Mouse (Mus musculus) forebrain, embryonic 11.5 days (tissue): ENCODE measurements around the gene Tubd1. TPM values are rescaled to one million over a fixed set of nuclear protein-coding genes. Genes with fewer than 3 reads are reported as not detected.
"Not testable (repeated sequence)": the region's sequence is repeated elsewhere in the genome, so short reads cannot be mapped to it uniquely, and the experiment has no call there.

Experiments used
- ATAC-seq: fragments of 200-750 bp; cut with Nextera tagmentation; replicated peaks from 2 replicates; pipeline ENCODE4 v1.8.0; 2017; ENCODE audit warnings: moderate TSS enrichment; ENCODE audit not compliant: low FRiP score
- DNase-seq: peaks from one replicate; pipeline ENCODE4 v3.0.0-alpha.2; 2017; ENCODE audit warnings: low spot score
- H3K27ac ChIP-seq: fragments of 300-500 bp; sonication (generic); 2 replicates; pipeline ENCODE4 v1.5.1; 2014; ENCODE audit warnings: low read depth, low read length
- H3K27me3 ChIP-seq: fragments of 300-500 bp; sonication (generic); 2 replicates; pipeline ENCODE4 v1.6.1; 2014; ENCODE audit warnings: mild to moderate bottlenecking, low read length, mixed read lengths; ENCODE audit not compliant: control insufficient read depth, insufficient read depth
- H3K36me3 ChIP-seq: fragments of 300-500 bp; sonication (generic); 2 replicates; pipeline ENCODE4 v1.6.1; 2014; ENCODE audit warnings: mild to moderate bottlenecking, low read length, moderate library complexity, mixed read lengths; ENCODE audit not compliant: control insufficient read depth, insufficient read depth
- H3K4me1 ChIP-seq: fragments of 300-500 bp; sonication (generic); replicated peaks from 2 replicates; pipeline ENCODE4 v1.6.1; 2014; ENCODE audit warnings: low read length, mixed read lengths; ENCODE audit not compliant: control insufficient read depth, insufficient read depth
- H3K4me2 ChIP-seq: fragments of 300-500 bp; sonication (generic); 2 replicates; pipeline ENCODE4 v1.6.1; 2014; ENCODE audit warnings: low read depth, mild to moderate bottlenecking, low read length, moderate library complexity, mixed read lengths; ENCODE audit not compliant: severe bottlenecking
- H3K4me3 ChIP-seq: fragments of 300-500 bp; sonication (generic); 2 replicates; pipeline ENCODE4 v1.5.1; 2014; ENCODE audit warnings: low read depth, low read length
- H3K9ac ChIP-seq: fragments of 300-500 bp; sonication (generic); 2 replicates; pipeline ENCODE4 v1.6.1; 2014; ENCODE audit warnings: low read length
- H3K9me3 ChIP-seq: fragments of 300-500 bp; sonication (generic); 2 replicates; pipeline ENCODE4 v1.6.1; 2016; ENCODE audit warnings: low read length, mixed read lengths; ENCODE audit not compliant: control insufficient read depth
- WGBS: fragments of 180-500 bp; shearing (Covaris S2); extraction: QIAGEN DNeasy Blood & Tissue Kit; methylation state at CpG from one replicate; pipeline ENCODE4 v1.1.7; 2014; 5-methylcytosine and 5-hydroxymethylcytosine counted together
- polyA plus RNA-seq: library from polyadenylated mRNA; unstranded; fragments of >200 nt; fragmentation: Nextera tagmentation; extraction: Ambion mirVana; gene quantifications from 2 replicates; pipeline ENCODE4 v1.2.1, GENCODE M21; 2014

Gene Tubd1
- polyA plus RNA-seq, 1 experiment from 2014 or later = 13.9 TPM

- peaks cover 10% of the 10 kb centered on the region for H3K36me3 ChIP-seq
- ATAC-seq = no peak
- H3K9me3 ChIP-seq = no peaks in the 10 kb centered on the region
- H3K27ac ChIP-seq = no peak overlapping the region
- H3K9ac ChIP-seq = no peak overlapping the region
- H3K4me1 ChIP-seq = no peaks in the 10 kb centered on the region
- H3K27me3 ChIP-seq = no peaks in the 10 kb centered on the region
- WGBS = 93% methylated on average over 7 of the region's 7 CpGs
- no peak overlapping the region for H3K4me2 ChIP-seq
- no peak for DNase-seq
- H3K4me3 ChIP-seq = no peak overlapping the region
Measured at GRCm38 (mm10) chr11:86519751-86520150, 25.0 kb upstream of the Tubd1 start.

DNA sequence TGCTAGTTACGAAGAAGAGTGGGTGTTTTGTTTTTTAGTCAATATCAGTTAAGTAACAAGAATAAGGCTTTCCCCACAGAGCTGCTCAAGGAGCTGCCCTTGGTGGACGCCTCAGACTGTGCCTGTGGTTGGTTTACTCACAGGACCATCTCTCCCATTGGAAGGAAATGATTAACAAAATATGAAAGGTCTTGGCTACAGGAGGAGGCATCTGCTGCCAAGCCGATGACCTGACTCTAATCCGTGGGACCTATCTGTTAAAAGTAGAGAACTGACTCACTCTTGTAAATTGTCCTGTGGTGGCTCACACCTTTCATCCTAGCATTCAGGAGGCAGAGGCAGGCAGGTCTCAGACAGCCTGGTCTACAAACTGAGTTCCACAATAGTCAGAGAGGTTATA lies 17.3 kb upstream of the Tubd1 start:
- Histone ChIP-seq H3K4me3 (no peak overlapping the region), H3K4me1 (no peaks in the 10 kb centered on the region), H3K27ac (no peak overlapping the region), H3K9ac (no peak overlapping the region), H3K9me3 (no peaks in the 10 kb centered on the region), H3K4me2 (no peak overlapping the region), H3K27me3 (no peaks in the 10 kb centered on the region), H3K36me3 (peaks cover 2% of the 10 kb centered on the region; the same call in 1 of the 2 replicates)
- no peak for DNase-seq
- no peak for ATAC-seq
- 94% methylated on average over 4 of the region's 4 CpGs for WGBS

DNA sequence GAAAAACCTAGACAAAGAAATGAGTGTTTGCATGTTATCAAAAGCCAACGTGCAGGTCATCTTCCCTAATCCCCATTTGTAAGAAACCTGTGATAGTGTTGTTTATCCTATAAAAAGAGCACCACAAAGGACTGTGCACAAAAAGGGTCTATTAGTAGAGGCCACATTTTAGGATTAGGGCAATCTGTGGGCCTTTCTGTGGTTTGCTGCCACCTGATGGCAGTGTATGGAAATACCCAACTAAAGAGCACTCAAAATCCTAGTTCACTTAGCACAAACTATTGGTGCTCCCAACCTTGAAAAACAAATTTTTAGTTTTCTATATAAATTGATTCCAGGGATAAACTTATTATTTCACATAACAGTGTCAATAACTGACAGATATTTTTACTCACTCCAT lies 12.0 kb upstream of the Tubd1 start:
- Histone ChIP-seq H3K9ac (no peak overlapping the region), H3K27me3 (no peaks in the 10 kb centered on the region), H3K9me3 (no peaks in the 10 kb centered on the region), H3K4me2 (no peak overlapping the region), H3K4me1 (no peaks in the 10 kb centered on the region), H3K36me3 (peaks cover 2% of the 10 kb centered on the region; the same call in 1 of the 2 replicates), H3K27ac (no peak overlapping the region), H3K4me3 (no peak overlapping the region)
- WGBS = 73% methylated on average over 1 of the region's 1 CpGs
- DNase-seq = no peak
- ATAC-seq = no peak

DNA sequence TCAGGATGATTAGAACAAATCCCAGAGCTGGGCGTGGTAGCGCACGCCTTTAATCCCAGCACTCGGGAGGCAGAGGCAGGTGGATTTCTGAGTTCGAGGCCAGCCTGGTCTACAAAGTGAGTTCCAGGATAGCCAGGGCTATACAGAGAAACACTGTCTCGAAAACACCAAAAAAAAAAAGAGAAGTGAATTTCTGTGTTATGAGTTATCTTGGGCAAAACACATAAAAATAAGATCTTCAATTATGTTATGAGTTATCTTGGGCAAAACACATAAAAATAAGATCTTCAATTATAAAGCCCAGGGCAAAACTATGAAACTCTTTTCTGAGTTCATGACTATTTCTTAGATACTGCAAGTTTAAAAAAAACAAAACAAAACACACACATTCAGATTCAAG lies 11.5 kb upstream of the Tubd1 start:
- H3K9ac ChIP-seq, H3K4me2 ChIP-seq, H3K4me1 ChIP-seq, H3K27ac ChIP-seq, H3K4me3 ChIP-seq, H3K27me3 ChIP-seq, H3K9me3 ChIP-seq, ATAC-seq, DNase-seq, H3K36me3 ChIP-seq: not testable (repeated sequence)
- WGBS = 95% methylated on average over 6 of the region's 6 CpGs

DNA sequence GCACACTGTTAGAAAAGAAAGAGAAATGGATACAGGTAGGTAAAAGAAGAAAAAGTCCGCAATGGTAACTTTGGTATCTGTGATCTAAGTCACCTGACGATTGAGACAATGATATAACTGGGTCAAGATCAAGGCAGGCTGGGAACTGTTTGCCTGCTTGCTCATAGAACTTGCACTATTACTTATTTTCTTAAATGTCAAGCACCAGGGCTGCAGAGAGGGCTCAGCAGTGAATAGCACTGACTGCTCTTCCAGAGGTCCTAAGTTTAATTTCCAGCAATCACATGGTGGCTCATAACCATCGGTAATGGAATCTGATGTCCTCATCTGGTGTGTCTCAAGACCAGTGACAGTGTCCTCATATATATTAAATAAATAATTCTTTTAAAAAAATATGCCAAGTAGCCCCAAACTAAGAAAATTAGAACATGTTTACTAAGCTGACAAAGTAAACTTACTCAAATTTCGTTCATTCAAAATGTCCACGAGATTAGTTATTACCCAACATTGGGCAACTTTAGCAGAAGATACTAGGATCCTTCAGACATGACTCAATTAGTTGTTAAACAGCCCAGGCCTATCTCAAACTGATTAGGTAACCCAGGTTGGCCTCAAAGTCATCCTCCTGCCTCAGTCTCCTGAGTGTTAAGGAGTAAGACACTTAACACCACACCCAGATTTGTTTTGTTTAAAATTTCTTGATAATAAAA lies 10.4 kb upstream of the Tubd1 start:
- ATAC-seq = no peak
- Histone ChIP-seq H3K36me3 (no peaks in the 10 kb centered on the region; the same call in 1 of the 2 replicates), H3K27me3 (no peaks in the 10 kb centered on the region), H3K4me1 (no peaks in the 10 kb centered on the region), H3K9ac (no peak overlapping the region), H3K4me2 (no peak overlapping the region), H3K9me3 (no peaks in the 10 kb centered on the region), H3K4me3 (no peak overlapping the region), H3K27ac (no peak overlapping the region)
- no peak for DNase-seq
- WGBS = 96% methylated on average over 5 of the region's 5 CpGs

- Histone ChIP-seq H3K9ac (no peak overlapping the region), H3K9me3 (no peaks in the 10 kb centered on the region), H3K27me3 (no peaks in the 10 kb centered on the region), H3K4me2 (no peak overlapping the region), H3K4me1 (0 out of 2 replicates have a peak, but pooled peaks cover 4% of the 10 kb centered on the region), H3K36me3 (no peaks in the 10 kb centered on the region), H3K4me3 (no peak overlapping the region), H3K27ac (no peak overlapping the region)
- DNase-seq (no peak), ATAC-seq (no peak)
- WGBS = 97% methylated on average over 4 of the region's 4 CpGs
Measured at GRCm38 (mm10) chr11:86538786-86539185, 6.0 kb upstream of the Tubd1 start.

- Histone ChIP-seq H3K27me3 (no peaks in the 10 kb centered on the region), H3K4me1 (0 out of 2 replicates have a peak, but pooled peaks cover 4% of the 10 kb centered on the region), H3K9ac (no peak overlapping the region), H3K9me3 (no peaks in the 10 kb centered on the region), H3K4me2 (no peak overlapping the region), H3K27ac (no peak overlapping the region), H3K36me3 (no peaks in the 10 kb centered on the region), H3K4me3 (no peak overlapping the region)
- WGBS = 93% methylated on average over 6 of the region's 6 CpGs
- DNase-seq = no peak
- ATAC-seq = no peak
Measured at GRCm38 (mm10) chr11:86539716-86540475, 4.9 kb upstream of the Tubd1 start.

DNA sequence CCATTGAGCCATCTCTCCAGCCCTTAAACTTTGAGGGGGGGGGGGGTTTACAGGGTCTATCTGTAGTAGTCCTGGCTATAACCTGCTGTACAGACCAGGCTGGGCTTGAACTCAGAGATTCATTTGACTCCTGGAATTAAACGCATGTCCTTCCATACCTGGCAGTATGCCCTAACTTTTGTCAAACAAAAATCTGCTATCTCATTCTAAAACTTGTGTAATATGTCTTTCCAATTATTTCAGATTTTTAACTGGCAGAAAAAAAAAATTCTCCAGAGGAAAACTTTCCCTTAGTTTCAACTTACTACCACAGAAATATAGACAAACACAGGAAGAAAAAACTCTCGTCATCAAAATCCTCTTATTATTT lies 4.3 kb upstream of the Tubd1 start:
- Histone ChIP-seq H3K9me3 (no peaks in the 10 kb centered on the region), H3K9ac (no peak overlapping the region), H3K36me3 (no peaks in the 10 kb centered on the region), H3K4me1 (0 out of 2 replicates have a peak, but pooled peaks cover 4% of the 10 kb centered on the region), H3K27me3 (no peaks in the 10 kb centered on the region), H3K4me2 (no peak overlapping the region), H3K27ac (no peak overlapping the region), H3K4me3 (no peak overlapping the region)
- ATAC-seq = no peak
- no peak for DNase-seq
- 96% methylated on average over 2 of the region's 2 CpGs for WGBS
